Mouse (Mus musculus) olfactory bulb, adult 2 months (tissue): ENCODE results near the gene Olfr46. TPM values are rescaled to one million over a fixed set of nuclear protein-coding genes. Genes with fewer than 3 reads are reported as not detected.
"Not testable (repeated sequence)": the region's sequence is repeated elsewhere in the genome, so short reads cannot be mapped to it uniquely, and the experiment has no call there.

Experiments
- H3K27ac ChIP-seq: fragments of 200-500 bp; 2 replicates; pipeline ENCODE4 v1.5.1; 2012; ENCODE audit warnings: low read depth, low read length; ENCODE audit not compliant: insufficient read depth
- H3K4me1 ChIP-seq: fragments of 200-500 bp; 2 replicates; pipeline ENCODE4 v1.6.1; 2012; ENCODE audit warnings: low read length; ENCODE audit not compliant: control insufficient read depth, insufficient read depth
- H3K4me3 ChIP-seq: fragments of 200-500 bp; 2 replicates; pipeline ENCODE4 v1.5.1; 2012; ENCODE audit warnings: mild to moderate bottlenecking, low read depth, low read length, moderate library complexity; ENCODE audit not compliant: insufficient read depth
- CTCF ChIP-seq: fragments of 200-500 bp; IDR thresholded peaks from 2 replicates; pipeline ENCODE4 v1.5.1; 2012; ENCODE audit warnings: low read depth, mild to moderate bottlenecking, low read length, moderate library complexity; ENCODE audit not compliant: insufficient read depth
- POLR2A ChIP-seq: fragments of 200-500 bp; IDR thresholded peaks from 2 replicates; pipeline ENCODE4 v1.6.1; 2012; ENCODE audit warnings: mild to moderate bottlenecking, low read depth, low read length, moderate library complexity; ENCODE audit not compliant: insufficient read depth
- WGBS: fragments of 180-500 bp; shearing (Covaris S2); methylation state at CpG from one replicate; pipeline ENCODE4 v1.1.7; 2018; 5-methylcytosine and 5-hydroxymethylcytosine counted together
- polyA plus RNA-seq: library from polyadenylated mRNA; stranded (reverse); fragments of >200 nt; gene quantifications from 2 replicates; pipeline ENCODE4 v1.2.4, GENCODE M21; 2012; ENCODE audit warnings: low replicate concordance; ENCODE audit not compliant: missing spikeins, insufficient read depth, insufficient read length

Olfr46 gene
- not detected in 2 replicates for polyA plus RNA-seq

- 73% methylated on average over 2 of the region's 2 CpGs for WGBS
- not testable (repeated sequence) for H3K4me1 ChIP-seq, H3K4me3 ChIP-seq, H3K27ac ChIP-seq
These were observed at the start of gene Olfr46 for GRCm38 (mm10) chr7:140600969-140601368. Gene Olfr46, plus strand, starts transcription at chr7:140601269.

DNA sequence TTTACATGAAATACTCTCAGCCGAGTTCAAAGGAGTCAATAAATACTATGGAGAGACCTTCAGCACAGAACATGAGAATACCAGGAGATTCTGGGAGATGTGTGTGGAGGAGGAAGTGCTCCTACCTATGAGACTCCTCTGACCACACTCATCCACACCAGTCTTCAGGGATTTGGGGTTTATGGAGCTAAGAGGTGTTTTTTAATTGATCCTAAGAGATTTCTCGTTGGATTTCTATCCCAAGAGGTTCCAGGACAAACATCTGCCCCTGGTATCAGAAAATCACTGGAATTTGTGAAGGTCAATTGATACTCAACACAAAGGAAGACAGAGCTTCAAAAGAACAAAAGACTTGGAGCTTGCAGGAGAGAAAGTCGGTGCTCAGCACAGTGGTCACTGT, 33.5 kb upstream of the Olfr46 start, which contains the start of gene Olfr538:
TSS of gene Olfr538 (plus strand) at position 301 of the 400 bp plus-strand sequence.
- Histone ChIP-seq H3K4me1 (no peaks in the 10 kb centered on the region), H3K4me3 (no peak within 1 kb of the TSS), H3K27ac (no peak within 1 kb of the TSS)
- 52% methylated on average over 3 of the region's 3 CpGs for WGBS
- TF ChIP-seq CTCF: no peak

DNA sequence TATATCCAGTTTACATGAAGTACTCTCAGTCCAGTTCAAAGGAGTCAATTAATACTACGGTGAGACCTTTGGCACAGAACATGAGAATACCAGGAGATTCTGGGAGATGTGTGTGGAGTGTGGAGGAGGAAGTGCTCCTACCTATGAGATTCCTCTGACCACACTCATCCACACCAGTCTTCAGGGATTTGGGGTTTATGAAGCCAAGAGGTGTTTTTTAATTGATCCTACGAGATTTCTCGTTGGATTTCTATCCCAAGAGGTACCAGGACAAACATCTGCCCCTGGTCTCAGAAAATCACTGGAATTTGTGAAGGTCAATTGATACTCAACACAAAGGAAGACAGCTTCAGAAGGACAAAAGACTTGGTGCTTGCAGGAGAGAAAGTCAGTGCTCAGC, 27.6 kb downstream of the Olfr46 start, which contains the start of gene Olfr61:
TSS of gene Olfr61 (plus strand) at position 301 of the 400 bp plus-strand sequence.
- H3K27ac ChIP-seq, H3K4me1 ChIP-seq, H3K4me3 ChIP-seq: not testable (repeated sequence)
- WGBS: 82% methylated on average over 3 of the region's 3 CpGs

DNA sequence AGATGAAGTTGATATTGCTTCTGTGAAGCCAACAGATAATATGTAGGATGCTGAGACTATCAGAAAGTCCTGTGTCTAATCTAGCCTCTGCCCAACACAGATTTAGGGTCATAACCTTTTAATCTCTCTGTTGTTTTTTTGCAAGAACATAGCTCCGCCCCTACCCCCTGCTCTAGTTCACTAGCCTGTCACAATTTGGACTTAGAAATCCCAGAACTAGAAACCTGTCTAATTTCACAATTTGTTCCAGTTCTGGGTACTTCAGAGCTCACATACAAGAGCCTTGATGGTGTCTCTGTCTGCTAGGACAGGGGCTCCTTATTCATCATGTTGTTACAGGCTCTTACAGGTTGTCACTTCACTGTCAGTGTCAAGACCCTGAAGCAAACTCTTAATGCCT, 29.5 kb downstream of the Olfr46 start:
- Histone ChIP-seq H3K4me1 (no peaks in the 10 kb centered on the region), H3K27ac (no peak overlapping the region), H3K4me3 (no peak overlapping the region)
- WGBS: 88% methylated on average over 1 of the region's 1 CpGs
- no peak for TF ChIP-seq POLR2A
- no peak for TF ChIP-seq CTCF

DNA sequence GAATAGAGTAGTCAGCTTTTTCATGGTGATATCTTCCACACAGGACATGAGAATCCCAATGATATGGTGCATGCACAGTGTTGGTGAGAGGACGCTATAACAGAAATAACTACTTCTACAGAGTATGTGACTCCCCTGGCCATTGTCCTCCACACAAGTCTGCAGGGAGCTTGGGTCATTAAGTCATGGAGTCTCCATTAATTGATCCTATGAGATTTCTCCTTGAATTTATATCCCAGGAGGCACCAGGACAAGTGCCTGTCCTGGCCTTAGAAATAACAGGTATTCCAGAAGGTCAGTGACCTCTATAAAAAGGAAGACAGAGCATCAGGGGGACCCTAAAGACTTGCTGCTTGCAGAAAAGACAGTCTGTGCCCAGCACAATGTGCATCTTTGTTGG, 45.1 kb downstream of the Olfr46 start, which contains the start of gene Olfr53:
TSS of gene Olfr53 (plus strand) at position 301 of the 400 bp plus-strand sequence.
- TF ChIP-seq CTCF: no peak
- TF ChIP-seq POLR2A: no peak
- Histone ChIP-seq H3K27ac (no peak within 1 kb of the TSS), H3K4me3 (no peak within 1 kb of the TSS), H3K4me1 (no peaks in the 10 kb centered on the region)
- 92% methylated on average over 1 of the region's 1 CpGs for WGBS

DNA sequence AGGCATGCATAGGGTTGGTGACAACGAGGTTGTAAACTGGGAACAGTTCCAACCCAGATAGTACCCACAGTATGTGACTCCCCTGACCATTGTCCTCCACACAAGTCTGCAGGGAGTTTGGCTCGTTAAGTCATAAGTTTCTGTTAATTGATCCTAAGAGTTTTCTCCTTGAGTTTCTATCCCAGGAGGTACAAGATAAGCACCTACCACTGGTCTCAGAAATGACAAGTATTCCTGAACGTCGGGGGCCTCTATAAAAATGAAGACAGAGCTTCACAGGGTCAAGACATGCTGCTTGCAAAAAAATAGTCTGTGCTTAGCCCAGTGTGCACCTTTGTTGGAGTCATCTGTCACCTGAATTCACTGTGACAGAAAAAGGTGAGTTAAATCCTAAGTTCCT, 58.6 kb downstream of the Olfr46 start, which contains the start of gene Olfr539:
TSS of gene Olfr539 (plus strand) at position 301 of the 400 bp plus-strand sequence.
- TF ChIP-seq CTCF: no peak
- no peak for TF ChIP-seq POLR2A
- H3K4me1 ChIP-seq: no peaks in the 10 kb centered on the region
- no peak within 1 kb of the TSS for H3K4me3 ChIP-seq
- 60% methylated on average over 4 of the region's 4 CpGs for WGBS
- no peak within 1 kb of the TSS for H3K27ac ChIP-seq

Other genes with a start within 250 kb of the Olfr46 start
- gene Olfr60, start 239.6 kb upstream of the Olfr46 start, polyA plus RNA-seq: not detected in 2 replicates
- gene Olfr530, start 224.9 kb upstream of the Olfr46 start, polyA plus RNA-seq: not detected in 2 replicates
- not detected in 2 replicates for gene Olfr531, start 198.4 kb upstream of the Olfr46 start, polyA plus RNA-seq
- gene Olfr532, start 179.6 kb upstream of the Olfr46 start, polyA plus RNA-seq: not detected in 2 replicates
- not detected in 2 replicates for gene Olfr533, start 137.9 kb upstream of the Olfr46 start, polyA plus RNA-seq
- gene Olfr535, start 117.1 kb upstream of the Olfr46 start, polyA plus RNA-seq: not detected in 2 replicates
- not detected in 2 replicates for gene Olfr536, start 93.9 kb upstream of the Olfr46 start, polyA plus RNA-seq
- gene Olfr538, start 33.4 kb upstream of the Olfr46 start, polyA plus RNA-seq: not detected in 2 replicates
- gene Olfr61, start 27.7 kb downstream of the Olfr46 start, polyA plus RNA-seq: not detected in 2 replicates
- not detected in 2 replicates for gene Olfr53, start 45.2 kb downstream of the Olfr46 start, polyA plus RNA-seq
- gene Olfr539, start 58.7 kb downstream of the Olfr46 start, polyA plus RNA-seq: not detected in 2 replicates
- not detected in 2 replicates for gene Olfr45, start 80.7 kb downstream of the Olfr46 start, polyA plus RNA-seq
- not detected in 2 replicates for gene Olfr541, start 96.0 kb downstream of the Olfr46 start, polyA plus RNA-seq
- not detected in 2 replicates for gene Cyp2e1, start 162.5 kb downstream of the Olfr46 start, polyA plus RNA-seq
- gene Syce1, start 186.6 kb downstream of the Olfr46 start, polyA plus RNA-seq: not detected in 2 replicates
- gene Zfp941, start 220.9 kb downstream of the Olfr46 start, polyA plus RNA-seq: not detected in 2 replicates
- not detected in 2 replicates for gene Urah, start 233.7 kb downstream of the Olfr46 start, polyA plus RNA-seq
- gene Scgb1c1, start 244.3 kb downstream of the Olfr46 start, polyA plus RNA-seq: not detected in 2 replicates
- not detected in 2 replicates for gene Odf3, start 246.5 kb downstream of the Olfr46 start, polyA plus RNA-seq